Mouse (Mus musculus) right cerebral cortex, postnatal 36 days (tissue): ENCODE measurements around the gene Mlkl.

ENCODE experiments used
- DNase-seq, 2 experiments: peaks; one replicate each; pipeline ENCODE4 v3.0.0; 2022; ENCODE audit warnings: low spot score in 2 of 2, mixed read lengths in 1 of 2

The Mlkl gene

GRCm38 (mm10) chr8:111337890-111338347 lies at the start of gene Mlkl:
TSS of gene Mlkl (minus strand) at chr8:111338177.
- no peak for DNase-seq

GRCm38 (mm10) chr8:111385915-111386314 lies 47.9 kb upstream of the Mlkl start:
- no peak for DNase-seq

GRCm38 (mm10) chr8:111384628-111385027 lies 46.7 kb upstream of the Mlkl start:
- no peak for DNase-seq

- no peak for DNase-seq
Observed at GRCm38 (mm10) chr8:111375192-111375591, 37.2 kb upstream of the Mlkl start.

- DNase-seq = no peak
Observed at GRCm38 (mm10) chr8:111369711-111370110, 31.7 kb upstream of the Mlkl start.

GRCm38 (mm10) chr8:111367350-111367749 lies 29.4 kb upstream of the Mlkl start:
- DNase-seq = no peak

DNA sequence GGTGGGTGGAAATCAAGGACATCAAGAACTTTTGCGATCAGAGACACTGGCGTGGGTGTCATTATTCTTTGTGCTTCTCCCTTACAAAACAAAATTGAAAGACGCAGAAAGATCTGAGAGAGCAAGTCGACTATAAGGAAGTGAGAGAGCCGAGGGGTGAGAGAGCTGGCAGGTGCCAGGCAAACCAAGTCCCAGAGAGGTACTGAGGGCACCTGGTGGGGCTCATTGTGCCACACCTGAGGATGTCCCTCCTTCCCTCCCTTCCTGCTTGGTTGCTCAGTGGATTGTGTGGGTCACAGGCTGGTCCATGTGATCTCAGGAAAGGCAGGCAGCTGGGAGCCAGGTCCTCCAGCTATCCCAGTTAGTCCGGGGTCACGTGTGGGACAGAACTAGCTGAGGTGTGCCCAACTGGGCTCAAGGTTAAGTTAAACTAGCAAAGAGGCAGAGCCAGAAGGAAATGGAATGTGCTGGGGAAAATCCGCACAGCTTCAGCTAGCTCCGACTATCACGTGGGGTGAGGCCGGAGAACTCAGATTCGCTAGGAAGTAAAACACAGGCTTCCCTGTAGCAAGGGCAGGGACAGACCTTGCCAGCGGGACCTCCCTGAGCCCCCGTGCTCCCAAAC lies 28.7 kb upstream of the Mlkl start:
- DNase-seq = no peak

DNA sequence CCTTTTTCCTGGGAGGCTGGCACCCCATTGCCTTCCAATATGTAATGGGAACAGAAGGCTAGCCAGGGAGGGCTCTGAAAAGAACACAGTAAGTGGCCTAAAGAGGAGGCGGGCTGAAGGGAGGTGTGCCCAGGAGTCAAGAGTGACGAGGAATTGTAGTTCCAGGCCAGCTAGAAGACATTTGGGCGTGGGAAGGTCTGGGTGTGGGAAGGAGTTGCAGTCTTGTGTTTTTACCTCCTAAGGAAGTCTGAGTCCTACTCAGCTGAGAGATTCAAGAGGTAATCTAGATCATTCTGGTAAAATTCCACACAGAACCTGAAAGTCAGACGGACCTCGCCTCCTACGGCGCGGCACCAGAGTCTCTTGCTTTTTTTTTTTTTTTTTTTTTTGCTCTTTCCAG lies 25.5 kb upstream of the Mlkl start:
- peak in 1 of 2 experiments; percentile 30 for DNase-seq

GRCm38 (mm10) chr8:111360579-111361209 lies 22.7 kb upstream of the Mlkl start:
- DNase-seq = no peak

GRCm38 (mm10) chr8:111359936-111360335 lies 22.0 kb upstream of the Mlkl start:
- no peak for DNase-seq

DNA sequence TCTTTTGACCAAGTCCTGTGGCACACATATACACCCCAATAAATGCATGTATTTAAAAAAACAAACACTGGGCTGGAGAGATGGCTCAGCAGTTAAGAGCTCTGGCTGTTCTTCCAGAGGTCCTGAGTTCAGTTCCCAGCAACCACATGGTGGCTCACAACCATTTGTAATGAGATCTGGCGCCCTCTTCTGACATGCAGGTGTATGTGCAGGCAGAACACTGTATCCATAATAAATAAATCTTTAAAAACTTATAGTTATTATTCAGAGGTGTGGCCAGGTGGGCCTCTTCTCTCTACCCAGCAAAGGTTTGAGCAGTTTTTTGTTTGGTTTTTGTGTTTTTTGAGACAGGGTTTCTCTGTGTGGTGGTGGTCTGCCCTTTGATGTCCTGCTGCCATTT lies 20.9 kb upstream of the Mlkl start:
- no peak for DNase-seq

GRCm38 (mm10) chr8:111357433-111357832 lies 19.5 kb upstream of the Mlkl start:
- no peak for DNase-seq

DNA sequence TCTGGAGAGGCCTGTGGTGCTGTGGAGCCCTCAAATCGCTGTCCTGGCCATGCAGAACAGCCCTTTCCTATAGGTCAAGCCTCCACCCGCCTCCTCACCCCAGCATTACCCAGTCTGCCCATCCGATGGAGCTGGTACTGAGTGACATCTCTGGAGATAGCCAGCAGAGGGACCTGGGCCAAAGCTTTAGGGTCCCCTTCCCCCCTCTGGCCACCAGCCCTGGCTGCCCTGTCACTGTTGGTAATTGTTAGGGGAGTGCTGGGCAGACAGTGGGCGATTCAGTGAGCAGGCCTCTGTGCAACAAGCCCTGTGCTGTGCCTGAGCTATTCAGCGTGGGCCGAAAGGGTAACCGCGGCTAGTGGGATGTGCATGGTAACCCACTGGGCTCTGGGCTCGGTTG lies 15.5 kb upstream of the Mlkl start:
- DNase-seq = peak; percentile 24 to 31

DNA sequence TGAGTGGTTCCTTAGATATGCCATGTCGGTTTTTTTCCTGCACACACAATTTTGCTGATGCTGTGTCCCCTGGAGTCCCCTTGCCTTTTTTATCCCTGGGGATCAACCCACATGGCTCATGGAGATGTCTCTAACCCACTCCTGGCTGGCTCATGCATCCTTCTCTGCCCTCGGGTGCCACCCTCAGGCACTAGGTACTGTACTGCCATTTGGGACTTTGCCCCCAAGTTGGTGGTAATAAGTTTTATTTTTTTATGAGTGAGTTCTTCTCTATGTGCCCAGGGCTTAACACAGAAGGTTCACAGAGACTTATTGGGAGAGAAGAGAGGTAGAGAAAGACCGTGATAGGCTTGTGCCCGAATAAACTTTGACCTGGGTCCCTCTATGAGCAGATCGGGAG lies 14.3 kb upstream of the Mlkl start:
- no peak for DNase-seq

GRCm38 (mm10) chr8:111350577-111350976 lies 12.6 kb upstream of the Mlkl start:
- no peak for DNase-seq

DNA sequence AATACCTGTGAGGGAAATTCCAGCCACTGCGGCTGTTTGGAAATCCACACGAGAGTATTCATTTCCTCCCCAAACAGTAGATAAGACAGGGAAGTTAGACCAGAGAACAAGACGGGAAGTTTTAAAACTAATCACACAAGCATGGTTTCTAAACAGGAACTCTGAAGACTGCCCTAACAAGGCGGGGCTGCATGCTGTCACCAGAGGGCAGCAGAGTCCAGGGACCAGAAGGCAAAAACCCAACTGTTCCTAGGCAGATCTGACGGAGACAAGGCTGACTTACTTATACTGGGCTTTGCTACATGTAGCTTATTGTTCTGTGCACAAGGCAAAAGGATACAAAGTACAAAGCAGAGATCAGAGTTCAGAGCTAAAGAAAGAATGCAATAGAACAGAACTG lies 5.2 kb upstream of the Mlkl start:
- DNase-seq = peak; percentile 39 to 51

DNA sequence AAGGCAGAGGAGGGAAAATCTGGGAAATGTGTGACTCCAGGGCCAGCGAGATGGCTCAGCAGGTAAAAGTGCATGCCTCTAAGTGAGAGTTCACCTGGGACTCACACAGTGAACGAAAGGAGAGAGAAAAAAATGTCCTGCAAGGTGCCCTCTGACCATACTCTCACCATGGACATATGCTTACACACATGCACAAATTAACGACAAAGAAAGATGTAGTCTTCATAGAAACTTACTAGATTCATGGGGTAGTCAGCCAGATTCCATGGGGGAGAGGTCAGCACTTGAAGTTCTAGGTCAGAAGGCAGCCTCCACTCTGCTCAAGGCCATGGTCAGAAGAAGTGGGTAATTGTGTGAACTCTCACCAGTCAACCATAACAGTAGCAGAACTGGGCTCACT lies 2.2 kb upstream of the Mlkl start:
- DNase-seq = no peak

DNA sequence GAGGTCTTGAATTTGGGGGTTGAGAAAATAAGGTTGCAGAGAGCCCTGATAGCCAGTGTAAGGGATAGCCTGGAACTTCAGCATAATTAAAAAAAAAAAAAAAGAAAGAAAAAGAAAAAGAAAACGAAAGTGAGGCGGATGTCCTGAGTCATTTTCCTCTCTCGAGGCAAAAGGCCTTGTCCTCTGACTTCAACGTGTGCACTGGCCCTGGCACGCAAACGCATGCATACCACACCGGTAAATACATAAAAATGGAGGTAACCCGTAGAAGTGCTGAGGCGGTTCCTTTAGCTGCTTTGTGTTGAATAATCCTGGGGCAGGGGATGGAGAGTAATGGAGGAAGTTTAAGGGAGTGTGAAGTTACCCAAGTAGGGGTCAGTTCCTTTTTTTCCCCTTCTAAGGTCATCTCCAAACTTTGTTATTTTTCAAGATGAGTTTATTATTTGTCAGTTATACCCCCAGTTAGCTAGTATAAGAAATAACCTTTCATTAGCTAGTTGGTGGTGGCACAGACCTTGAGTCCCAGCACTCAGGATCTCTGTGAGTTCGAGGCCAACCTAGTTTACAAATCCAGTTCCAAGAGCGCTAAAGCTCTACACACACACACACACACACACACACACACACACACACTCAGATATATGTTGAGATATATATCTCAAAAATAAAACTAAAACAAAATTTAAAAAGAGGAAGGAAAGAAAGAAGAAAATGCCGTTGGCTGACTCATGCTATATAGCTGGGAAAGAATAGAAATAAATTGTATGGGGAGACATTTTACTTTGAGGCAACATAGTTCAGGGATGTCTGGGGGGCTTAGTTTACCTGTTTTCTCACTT lies 612 bp upstream of the Mlkl start:
- no peak for DNase-seq

DNA sequence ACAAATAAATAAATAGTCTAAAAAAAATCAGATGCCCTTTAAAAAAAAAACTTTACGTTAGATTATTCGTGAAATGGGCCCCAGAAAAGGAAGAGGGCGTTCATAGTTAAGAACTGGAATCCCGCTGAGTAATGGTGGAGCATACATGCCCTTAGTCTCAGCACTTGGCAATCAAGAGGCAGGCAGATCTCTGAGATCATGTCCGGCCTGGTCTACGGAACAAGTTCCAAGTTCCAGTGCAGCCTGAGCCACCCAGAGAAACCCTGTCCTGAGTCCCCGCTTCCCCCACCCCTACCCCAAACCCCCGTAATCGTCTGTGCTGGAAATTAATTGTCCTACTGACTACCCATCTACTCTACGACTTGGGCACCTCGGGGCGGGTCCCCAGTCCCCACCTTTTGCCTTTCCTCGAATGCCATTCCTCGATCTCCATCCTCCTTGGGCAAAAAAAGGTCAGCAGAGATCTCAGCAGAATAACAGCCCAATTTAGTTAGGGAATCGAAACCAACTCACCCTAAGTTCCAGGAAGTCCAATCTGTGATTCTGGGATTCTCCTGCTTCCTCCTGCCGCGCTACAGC lies 577 bp downstream of the Mlkl start:
- DNase-seq = no peak

DNA sequence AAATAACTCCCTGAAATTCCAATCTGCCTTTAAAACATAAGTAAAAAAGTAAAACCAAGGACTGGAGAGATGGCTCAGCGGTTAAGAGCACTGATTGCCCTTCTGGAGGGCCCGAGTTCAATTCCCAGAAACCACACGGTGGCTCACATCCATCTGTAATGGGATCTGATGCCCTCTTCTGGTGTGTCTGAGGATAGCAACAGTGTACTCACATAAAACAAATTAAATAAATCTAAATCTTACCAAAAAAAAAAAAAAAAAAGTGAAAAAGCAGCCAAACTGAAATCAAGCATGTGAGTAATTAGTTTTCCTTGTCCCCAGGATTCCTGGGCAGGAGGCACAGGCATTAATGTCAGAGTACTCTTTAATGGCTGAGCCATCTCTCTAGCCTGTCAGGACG lies 1.3 kb downstream of the Mlkl start:
- DNase-seq = no peak

- DNase-seq = no peak
Observed at GRCm38 (mm10) chr8:111325222-111325790, 12.7 kb downstream of the Mlkl start.

- DNase-seq = no peak
Observed at GRCm38 (mm10) chr8:111314729-111315128, 23.2 kb downstream of the Mlkl start.
